Mouse (Mus musculus): ENCODE results near the gene Ubac2.

- no peak for TF ChIP-seq HCFC1 (IDR thresholded peaks at IDR 0.05; ENCODE audit: borderline replicate concordance, insufficient read depth, low read length)
- TF ChIP-seq ZNF384 (IDR thresholded peaks at IDR 0.05; ENCODE audit: low read depth, low read length), result no peak
- TF ChIP-seq ZC3H11A (IDR thresholded peaks at IDR 0.05; ENCODE audit: borderline replicate concordance, low read depth, low read length), result no peak
- TF ChIP-seq MAFK (IDR thresholded peaks at IDR 0.05; ENCODE audit: insufficient read depth, low read depth, low read length), result no peak
- no peak for TF ChIP-seq CHD2 (IDR thresholded peaks at IDR 0.05; ENCODE audit: low read depth, low read length)
These were observed 113.5 kb downstream of the Ubac2 start for GRCm38 (mm10) chr14:121991921-121992320.

All from ES-E14 (cell line).